Mouse (Mus musculus) thymus, postnatal 4 days (tissue): ENCODE results near the gene Pkd1.

Experiments
- DNase-seq: peaks from one replicate; pipeline ENCODE4 v3.0.0; 2021

Pkd1 gene

GRCm38 (mm10) chr17:24549618-24550415 lies at the start of gene Pkd1:
Pkd1 (plus strand) TSS chr17:24549834.
- DNase-seq, result peak; percentile 99

GRCm38 (mm10) chr17:24502208-24502607 lies 47.4 kb upstream of the Pkd1 start:
- peak; percentile 47 for DNase-seq

GRCm38 (mm10) chr17:24504085-24504484 lies 45.5 kb upstream of the Pkd1 start:
- DNase-seq, result no peak

GRCm38 (mm10) chr17:24505286-24505955 lies 44.2 kb upstream of the Pkd1 start:
- no peak for DNase-seq

- DNase-seq, result no peak
Measured at GRCm38 (mm10) chr17:24506332-24507070, 43.1 kb upstream of the Pkd1 start.

GRCm38 (mm10) chr17:24507129-24507664 lies 42.4 kb upstream of the Pkd1 start:
- DNase-seq, result no peak

- DNase-seq, result no peak
Measured at GRCm38 (mm10) chr17:24507806-24508460, 41.7 kb upstream of the Pkd1 start.

GRCm38 (mm10) chr17:24513609-24514008 lies 36.0 kb upstream of the Pkd1 start:
- DNase-seq, result peak; percentile 59

- DNase-seq, result no peak
Measured at GRCm38 (mm10) chr17:24514270-24515257, 35.1 kb upstream of the Pkd1 start.

GRCm38 (mm10) chr17:24520450-24520849 lies 29.2 kb upstream of the Pkd1 start:
- no peak for DNase-seq

GRCm38 (mm10) chr17:24524734-24525133 lies 24.9 kb upstream of the Pkd1 start:
- DNase-seq, result no peak

- DNase-seq, result no peak
Measured at GRCm38 (mm10) chr17:24527315-24527714, 22.3 kb upstream of the Pkd1 start.

- peak; percentile 87 for DNase-seq
Measured at GRCm38 (mm10) chr17:24527723-24528559, 21.7 kb upstream of the Pkd1 start, which contains the start of gene Traf7. Traf7 (minus strand) TSS chr17:24527938.

- DNase-seq, result no peak
Measured at GRCm38 (mm10) chr17:24528560-24528918, 21.1 kb upstream of the Pkd1 start.

GRCm38 (mm10) chr17:24529007-24529451 lies 20.6 kb upstream of the Pkd1 start:
- DNase-seq, result peak; percentile 82

- DNase-seq, result no peak
Measured at GRCm38 (mm10) chr17:24529883-24530282, 19.8 kb upstream of the Pkd1 start.

GRCm38 (mm10) chr17:24530361-24531050 lies 19.1 kb upstream of the Pkd1 start:
- DNase-seq, result no peak

GRCm38 (mm10) chr17:24531064-24531463 lies 18.6 kb upstream of the Pkd1 start:
- DNase-seq, result no peak

GRCm38 (mm10) chr17:24532045-24532444 lies 17.6 kb upstream of the Pkd1 start:
- no peak for DNase-seq
